Mouse (Mus musculus) regulatory T cell (primary cell): ENCODE results near the gene Gm10230.
"Not testable (repeated sequence)": the region's sequence is repeated elsewhere in the genome, so short reads cannot be mapped to it uniquely, and the experiment has no call there.

Experiments used
- in situ Hi-C: fragments of 300-600 bp; cut with MboI, MseI; formaldehyde crosslinking; loops from one replicate; pipeline ENCODE4 v1.15.1; 2025; ENCODE audit warnings: high pct_unique_total_duplicates

The Gm10230 gene

GRCm38 (mm10) chrX:27494782-27495181, at the start of gene Gm10230:
Gene Gm10230, minus strand, starts transcription at chrX:27494882.
- in situ Hi-C loops, result not testable (repeated sequence)
